Mouse (Mus musculus) activated CD4-positive, CD25-positive, alpha-beta regulatory T cell, adult 9 weeks (primary cell): ENCODE data around the gene Rpa2. TPM values are rescaled to one million over a fixed set of nuclear protein-coding genes. Genes with fewer than 3 reads are reported as not detected.

Experiments
- polyA plus RNA-seq: library from polyadenylated mRNA; unstranded; fragments of 100-300 nt; shearing (Covaris generic); gene quantifications from one replicate; pipeline ENCODE4 v1.2.1, GENCODE M21; 2017

Rpa2 gene
- 59.5 TPM for polyA plus RNA-seq

GRCm38 (mm10) chr4:132767914-132768876, at the start of gene Rpa2:
Gene Rpa2, plus strand, starts transcription at chr4:132768332.

DNA sequence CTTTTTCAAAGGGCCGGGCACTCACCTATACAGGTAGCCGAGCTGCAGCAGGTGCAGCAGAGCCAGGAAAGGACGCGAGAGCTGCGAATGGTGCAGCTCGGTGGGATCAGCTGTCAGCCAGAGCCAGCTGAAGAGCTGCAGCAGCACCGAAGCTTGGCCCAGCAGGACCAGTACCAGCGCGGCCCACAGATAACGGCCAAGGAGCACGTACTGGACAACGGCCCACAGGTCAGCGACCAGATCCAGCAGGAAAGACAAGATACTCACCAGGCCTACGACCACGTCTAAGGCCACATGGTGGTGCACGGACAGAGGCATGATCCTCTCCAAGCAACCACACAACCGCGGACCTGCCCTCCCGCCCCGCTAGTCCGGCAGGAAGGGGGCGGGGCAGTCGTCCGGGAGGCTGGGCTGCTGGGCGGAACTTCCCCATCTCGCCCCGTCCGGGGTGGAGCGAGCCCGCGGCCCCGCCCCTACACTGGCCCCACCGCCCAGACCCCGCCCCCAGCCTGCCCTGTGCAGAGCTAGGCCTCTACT, 35.9 kb upstream of the Rpa2 start, which contains the start of gene Xkr8:
TSS of gene Xkr8 (minus strand) at position 399 of the 537 bp plus-strand sequence.

GRCm38 (mm10) chr4:132756974-132757373, 11.2 kb upstream of the Rpa2 start, which contains the start of gene Smpdl3b:
Gene Smpdl3b, minus strand, starts transcription at chr4:132757252.

DNA sequence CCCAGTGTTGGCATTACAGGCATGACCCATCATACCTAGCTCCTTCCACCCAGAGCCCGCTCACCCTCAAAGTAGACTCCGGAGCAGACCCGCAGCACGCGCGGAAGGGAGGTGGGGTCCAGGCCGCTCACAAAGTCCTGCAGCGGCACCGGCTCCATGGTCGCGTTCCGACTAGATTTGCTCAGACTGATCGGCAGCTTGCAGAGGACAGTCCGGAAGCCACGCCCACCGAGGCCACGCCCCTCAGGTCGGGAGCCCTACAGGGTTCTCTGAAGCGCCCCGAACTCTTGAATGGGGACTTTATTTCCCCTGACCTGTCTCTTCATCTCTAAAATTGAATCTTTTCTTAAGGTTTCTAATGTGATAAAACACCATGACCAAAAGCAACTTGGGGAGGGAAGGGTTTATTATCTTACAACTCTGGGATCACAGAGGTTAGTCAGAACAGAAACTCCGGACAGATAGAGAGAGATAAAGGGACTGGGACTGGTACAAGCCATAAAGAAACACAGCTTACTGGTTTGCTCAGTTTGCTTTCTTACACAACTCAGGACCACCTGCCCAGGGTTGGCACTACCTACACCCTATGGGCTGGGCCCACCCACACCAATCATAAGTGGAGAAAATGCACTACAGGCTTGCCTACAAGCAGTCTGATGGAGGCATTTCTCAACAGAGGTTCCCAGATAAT, 28.2 kb downstream of the Rpa2 start, which contains the start of gene Themis2:
TSS of gene Themis2 (minus strand) at position 192 of the 691 bp plus-strand sequence.

Other genes starting within 250 kb of the Rpa2 start
- gene Atpif1, start 234.7 kb upstream of the Rpa2 start, polyA plus RNA-seq, result 251 TPM
- 241 TPM for gene Dnajc8, start 232.8 kb upstream of the Rpa2 start, polyA plus RNA-seq
- 0.57 TPM for gene Ptafr, start 204.3 kb upstream of the Rpa2 start, polyA plus RNA-seq
- gene Eya3, start 129.3 kb upstream of the Rpa2 start, polyA plus RNA-seq, result 48.6 TPM
- 7.3 TPM for gene Xkr8, start 35.8 kb upstream of the Rpa2 start, polyA plus RNA-seq
- 2.8 TPM for gene Smpdl3b, start 11.1 kb upstream of the Rpa2 start, polyA plus RNA-seq
- 3.2 TPM for gene Themis2, start 28.1 kb downstream of the Rpa2 start, polyA plus RNA-seq
- 61.4 TPM for gene Ppp1r8, start 74.8 kb downstream of the Rpa2 start, polyA plus RNA-seq
- 42.5 TPM for gene Stx12, start 116.2 kb downstream of the Rpa2 start, polyA plus RNA-seq
- 22.8 TPM for gene Fam76a, start 154.2 kb downstream of the Rpa2 start, polyA plus RNA-seq
- gene Fgr, start 205.8 kb downstream of the Rpa2 start, polyA plus RNA-seq, result 5.5 TPM
- 8.2 TPM for gene Ahdc1, start 242.9 kb downstream of the Rpa2 start, polyA plus RNA-seq